ENCODE assay signal across 8 mouse cellular contexts in the genomic region with DNA sequence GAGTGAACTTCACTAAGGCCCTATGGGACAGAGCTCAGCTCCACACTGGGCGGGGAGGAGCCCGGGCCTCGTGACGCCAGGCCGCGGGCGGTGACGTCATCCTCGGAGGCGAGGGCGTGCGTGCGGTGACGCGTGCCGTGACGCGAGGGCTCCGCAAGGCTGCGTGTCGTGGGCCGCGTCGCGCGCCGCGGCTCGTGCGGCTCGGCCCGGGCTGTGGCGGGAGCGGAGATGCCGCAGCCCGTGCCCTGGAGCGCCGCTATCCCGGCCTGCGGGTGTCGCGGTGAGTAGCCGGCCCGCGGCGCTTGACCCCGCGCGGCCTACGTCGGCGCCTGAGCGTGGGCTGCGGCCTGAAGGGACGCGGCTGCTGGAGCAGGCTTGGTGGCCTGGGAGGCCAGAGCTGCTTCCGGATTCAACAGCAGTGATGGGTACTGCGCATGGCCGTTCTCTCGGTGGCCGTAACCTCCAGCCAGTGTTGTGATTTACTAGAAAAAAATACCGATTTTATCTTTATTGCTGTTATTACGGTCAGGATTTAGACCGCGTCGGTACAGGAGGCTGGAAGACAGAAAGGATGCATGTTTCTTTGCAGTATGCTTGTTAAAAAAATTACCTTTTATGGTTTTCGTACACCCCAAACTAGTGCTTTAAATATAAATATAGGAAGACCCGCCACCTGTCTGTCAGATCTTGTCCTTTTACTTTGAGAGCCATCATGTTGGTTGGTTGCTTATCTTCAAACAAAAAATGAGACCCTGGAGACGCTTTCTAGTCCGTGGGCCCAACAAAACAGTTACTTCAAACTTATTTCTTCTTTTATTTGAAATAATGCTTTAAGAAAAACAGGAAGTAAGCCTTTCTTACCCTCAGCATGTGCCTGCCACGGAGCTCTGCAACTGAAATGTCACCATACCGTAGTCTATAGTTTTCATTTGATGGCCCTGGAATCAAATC. TPM values are rescaled to one million over a fixed set of nuclear protein-coding genes. Genes with fewer than 3 reads are reported as not detected.
A peak's percentile ranks its signal among the peaks of the same experiment; 100 is the strongest.
DNase-seq lines count a peak whose midpoint lies in the region; ATAC-seq and TF ChIP-seq lines count a peak whose summit lies in the region.

A gene (minus strand): TSS at position 402 of the 951 bp plus-strand sequence.

- peak within 1 kb of the TSS; percentile 87 for H3K9ac ChIP-seq in forebrain, embryonic 12.5 days
- peak within 1 kb of the TSS; percentile 80 for H3K9ac ChIP-seq in heart, postnatal 0 days (replicated peaks; ENCODE audit: low read depth, low read length)
- H3K9ac ChIP-seq in liver, embryonic 14.5 days (replicated peaks): peak within 1 kb of the TSS; percentile 51
- peak within 1 kb of the TSS; percentile 74 for H3K9ac ChIP-seq in stomach, embryonic 15.5 days

- DNase-seq in heart, postnatal 0 days (ENCODE audit: low spot score): peak; percentile 75
- peak; percentile 89 to 95 for DNase-seq in kidney, postnatal 36 days
- peak; percentile 26 to 45 (median 30) for DNase-seq in liver, embryonic 14.5 days (ENCODE audit: low read depth in 3 of 3, low spot score in 3 of 3)
- DNase-seq in neural tube, embryonic 10.5 days (ENCODE audit: extremely low spot score, low spot score): peak; percentile 91

- peak within 1 kb of the TSS; percentile 75 for H3K4me3 ChIP-seq in brown adipose tissue, adult 24 weeks (ENCODE audit: insufficient read depth, low read depth, low read length)
- H3K4me3 ChIP-seq in forebrain, embryonic 12.5 days (replicated peaks): peak within 1 kb of the TSS; percentile 69
- H3K4me3 ChIP-seq in heart, postnatal 0 days (ENCODE audit: low read depth, low read length): peak within 1 kb of the TSS; percentile 86
- H3K4me3 ChIP-seq in liver, embryonic 14.5 days (ENCODE audit: insufficient read depth in 1 of 2, low read depth in 2 of 2, low read length in 2 of 2): peak within 1 kb of the TSS; percentile 49 to 54
- peak within 1 kb of the TSS; percentile 75 for H3K4me3 ChIP-seq in stomach, embryonic 15.5 days (replicated peaks)

- H3K27ac ChIP-seq in brown adipose tissue, adult 24 weeks (replicated peaks; ENCODE audit: low read depth, low read length): peak within 1 kb of the TSS; percentile 57
- peak within 1 kb of the TSS; percentile 86 for H3K27ac ChIP-seq in forebrain, embryonic 12.5 days
- H3K27ac ChIP-seq in heart, postnatal 0 days (ENCODE audit: low read depth): peak within 1 kb of the TSS; percentile 91
- H3K27ac ChIP-seq in liver, embryonic 14.5 days: no peak within 1 kb of the TSS
- peak within 1 kb of the TSS; percentile 87 for H3K27ac ChIP-seq in stomach, embryonic 15.5 days

- ATAC-seq in CD4-positive, CD25-positive, alpha-beta regulatory T cell, adult 4 months: peak; percentile 98
- ATAC-seq in forebrain, embryonic 12.5 days (ENCODE audit: low FRiP score): peak; percentile 97
- peak; percentile 98 for ATAC-seq in heart, postnatal 0 days (ENCODE audit: insufficient read depth, low read depth)
- peak; percentile 79 for ATAC-seq in liver, embryonic 14.5 days (ENCODE audit: insufficient read depth)
- peak; percentile 93 for ATAC-seq in stomach, embryonic 15.5 days (ENCODE audit: insufficient read depth, low FRiP score, low read depth)

- no peaks in the 10 kb centered on the region for H3K36me3 ChIP-seq in forebrain, embryonic 12.5 days (replicated peaks)
- H3K36me3 ChIP-seq in heart, postnatal 0 days (replicated peaks; ENCODE audit: control insufficient read depth, insufficient read depth, low read length): no peaks in the 10 kb centered on the region
- H3K36me3 ChIP-seq in liver, embryonic 14.5 days (replicated peaks; ENCODE audit: control insufficient read depth, insufficient read depth, low read depth): no peaks in the 10 kb centered on the region
- H3K36me3 ChIP-seq in stomach, embryonic 15.5 days: no peaks in the 10 kb centered on the region

- TF ChIP-seq CTCF in heart, postnatal 0 days (IDR thresholded peaks at IDR 0.05; ENCODE audit: low read depth): no peak
- TF ChIP-seq CTCF in liver, embryonic 14.5 days (IDR thresholded peaks at IDR 0.05; ENCODE audit: low read depth): no peak

- TF ChIP-seq EP300 in heart, postnatal 0 days (IDR thresholded peaks at IDR 0.05; ENCODE audit: low read depth): no peak
- TF ChIP-seq EP300 in liver, embryonic 14.5 days (IDR thresholded peaks at IDR 0.05; ENCODE audit: low read depth): no peak

- no peaks in the 10 kb centered on the region for H3K9me3 ChIP-seq in forebrain, embryonic 12.5 days
- no peaks in the 10 kb centered on the region for H3K9me3 ChIP-seq in heart, postnatal 0 days (replicated peaks; ENCODE audit: control insufficient read depth, low read length)
- H3K9me3 ChIP-seq in liver, embryonic 14.5 days (ENCODE audit: control insufficient read depth, low read length): no peaks in the 10 kb centered on the region
- no peaks in the 10 kb centered on the region for H3K9me3 ChIP-seq in stomach, embryonic 15.5 days

- H3K4me1 ChIP-seq in brown adipose tissue, adult 24 weeks (ENCODE audit: control insufficient read depth, insufficient read depth, insufficient read length, low read length): no peaks in the 10 kb centered on the region
- peaks cover 8% of the 10 kb centered on the region for H3K4me1 ChIP-seq in forebrain, embryonic 12.5 days
- peaks cover 6% of the 10 kb centered on the region for H3K4me1 ChIP-seq in heart, postnatal 0 days (ENCODE audit: control insufficient read depth, insufficient read depth)
- H3K4me1 ChIP-seq in liver, embryonic 14.5 days (replicated peaks; ENCODE audit: control insufficient read depth in 2 of 2, insufficient read depth in 2 of 2, low read length in 1 of 2): no peaks in the 10 kb centered on the region
- peaks cover 5% of the 10 kb centered on the region; the same call in 1 of the 2 replicates for H3K4me1 ChIP-seq in stomach, embryonic 15.5 days

- H3K27me3 ChIP-seq in forebrain, embryonic 12.5 days: no peaks in the 10 kb centered on the region
- H3K27me3 ChIP-seq in heart, postnatal 0 days (ENCODE audit: control insufficient read depth, insufficient read depth, low read length): no peaks in the 10 kb centered on the region
- H3K27me3 ChIP-seq in liver, embryonic 14.5 days (ENCODE audit: control insufficient read depth, insufficient read depth, low read length): peaks cover 10% of the 10 kb centered on the region
- no peaks in the 10 kb centered on the region for H3K27me3 ChIP-seq in stomach, embryonic 15.5 days (replicated peaks)

- WGBS in forebrain, embryonic 12.5 days: 5% methylated on average over 71 of the region's 72 CpGs
- 2% methylated on average over 72 of the region's 72 CpGs for WGBS in heart, postnatal 0 days
- 2% methylated on average over 72 of the region's 72 CpGs for WGBS in liver, embryonic 14.5 days (ENCODE audit: insufficient replicate concordance)
- WGBS in stomach, embryonic 15.5 days: 3% methylated on average over 72 of the region's 72 CpGs

- peak within 1 kb of the TSS; percentile 60 for H3K4me2 ChIP-seq in forebrain, embryonic 12.5 days
- peak within 1 kb of the TSS; percentile 83 for H3K4me2 ChIP-seq in heart, postnatal 0 days (ENCODE audit: low read depth, low read length)
- peak within 1 kb of the TSS; percentile 63 for H3K4me2 ChIP-seq in liver, embryonic 14.5 days (ENCODE audit: low read depth)
- peak within 1 kb of the TSS; percentile 68 for H3K4me2 ChIP-seq in stomach, embryonic 15.5 days

RNA-seq across cellular contexts. Expression of the gene that starts here (rescaled TPM):
- polyA plus RNA-seq in CD4-positive, CD25-positive, alpha-beta regulatory T cell, adult 4 months (2017; shearing (Covaris generic)): not detected
- polyA plus RNA-seq in brown adipose tissue, adult 24 weeks (2012; ENCODE audit: insufficient read depth, insufficient read length, missing spikeins): not detected in 2 replicates
- not detected in 2 replicates for polyA plus RNA-seq in forebrain, embryonic 12.5 days (2016; fragmentation: Nextera tagmentation; extraction: Ambion mirVana)
- total RNA-seq in heart, postnatal 0 days (2014; rRNA removed; ENCODE audit: low replicate concordance): not detected in 2 replicates
- 1.1 TPM in 1 of 2 replicates, not detected in the other for polyA plus RNA-seq in heart, postnatal 0 days (2015; fragmentation: Nextera tagmentation; extraction: Ambion mirVana)
- not detected in 2 replicates for polyA plus RNA-seq in liver, embryonic 14.5 days (2012; rRNA removed)
- not detected in 2 replicates for polyA plus RNA-seq in liver, embryonic 14.5 days (2014; fragmentation: Nextera tagmentation; extraction: Ambion mirVana)
- not detected in 2 replicates for polyA plus RNA-seq in stomach, embryonic 15.5 days (2015; fragmentation: Nextera tagmentation; extraction: Ambion mirVana)

Comparison
In these comparisons a context has a peak if more than half of its experiments do, and no peak if none do; other contexts are left out.
1. Peak in ATAC-seq in CD4-positive, CD25-positive, alpha-beta regulatory T cell, adult 4 months; RNA of the gene not detected or under 1 TPM.
2. Peak in ATAC-seq, H3K4me3 ChIP-seq, H3K27ac ChIP-seq, H3K9ac ChIP-seq and H3K4me2 ChIP-seq in forebrain, embryonic 12.5 days; RNA of the gene not detected or under 1 TPM.
3. Peak in DNase-seq, ATAC-seq, H3K4me3 ChIP-seq, H3K9ac ChIP-seq and H3K4me2 ChIP-seq in liver, embryonic 14.5 days; RNA of the gene not detected or under 1 TPM.
4. Peak in ATAC-seq, H3K4me3 ChIP-seq, H3K27ac ChIP-seq, H3K9ac ChIP-seq and H3K4me2 ChIP-seq in stomach, embryonic 15.5 days; RNA of the gene not detected or under 1 TPM.
5. DNase-seq: peak in every context shown above with its lines; median percentile 92 in kidney, postnatal 36 days; 91 in neural tube, embryonic 10.5 days; 75 in heart, postnatal 0 days; 30 in liver, embryonic 14.5 days.